Mouse (Mus musculus): ENCODE results near the gene Rap1gds1. TPM values are rescaled to one million over a fixed set of nuclear protein-coding genes. Genes with fewer than 3 reads are reported as not detected.

The Rap1gds1 gene
- polyA plus RNA-seq, 1 experiment from 2014 or later, result 87.9 TPM

DNA sequence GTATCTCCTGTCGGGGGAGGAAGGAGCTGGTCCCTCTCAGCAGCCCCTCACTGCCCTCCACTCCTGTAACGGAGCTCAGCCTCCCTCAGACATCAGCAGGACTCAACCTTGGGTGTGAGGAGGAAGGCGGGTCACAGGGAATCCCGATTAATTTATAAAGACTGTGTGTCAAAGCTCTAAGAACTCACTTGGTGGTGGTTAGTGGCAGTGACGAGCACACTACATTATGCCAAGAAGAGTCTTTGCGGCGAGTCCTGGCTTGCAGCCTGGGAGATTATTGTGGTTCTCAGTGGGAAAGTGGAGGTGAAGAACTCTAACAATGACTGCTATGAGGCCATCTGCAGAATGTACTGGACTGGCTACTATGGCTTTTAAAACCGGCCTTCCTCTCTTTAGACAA lies 148.8 kb downstream of the Rap1gds1 start:
- ATAC-seq (ENCODE audit: low FRiP score, low read depth), result no peak
- WGBS, result 71% methylated on average over 8 of the region's 8 CpGs
- no peaks in the 10 kb centered on the region for H3K4me1 ChIP-seq (replicated peaks)

GRCm38 (mm10) chr3:138918241-138918640 lies 156.8 kb downstream of the Rap1gds1 start:
- no peak overlapping the region for H3K9ac ChIP-seq
- H3K4me3 ChIP-seq, result no peak overlapping the region
- H3K36me3 ChIP-seq, result no peaks in the 10 kb centered on the region
- no peaks in the 10 kb centered on the region for H3K27me3 ChIP-seq
- 98% methylated on average over 4 of the region's 4 CpGs for WGBS
- no peaks in the 10 kb centered on the region for H3K9me3 ChIP-seq
- H3K4me2 ChIP-seq, result no peak overlapping the region
- ATAC-seq (ENCODE audit: low FRiP score, low read depth), result no peak
- H3K27ac ChIP-seq (replicated peaks), result no peak overlapping the region
- H3K4me1 ChIP-seq (replicated peaks), result no peaks in the 10 kb centered on the region

More for the DNA sequence above, 148.8 kb downstream of the Rap1gds1 start:
- no peak overlapping the region for H3K27ac ChIP-seq (replicated peaks)
- no peaks in the 10 kb centered on the region; the same call in 1 of the 2 replicates for H3K9me3 ChIP-seq
- H3K36me3 ChIP-seq, result peaks cover 22% of the 10 kb centered on the region
- no peak overlapping the region for H3K4me3 ChIP-seq
- H3K27me3 ChIP-seq, result no peaks in the 10 kb centered on the region
- H3K9ac ChIP-seq, result no peak overlapping the region
- H3K4me2 ChIP-seq, result no peak overlapping the region

- Histone ChIP-seq H3K4me1 (replicated peaks) (no peaks in the 10 kb centered on the region), H3K9me3 (no peaks in the 10 kb centered on the region), H3K27me3 (no peaks in the 10 kb centered on the region), H3K27ac (replicated peaks) (no peak overlapping the region), H3K36me3 (no peaks in the 10 kb centered on the region), H3K4me2 (no peak overlapping the region), H3K9ac (no peak overlapping the region), H3K4me3 (no peak overlapping the region)
- no peak for ATAC-seq (ENCODE audit: low FRiP score, low read depth)
- 83% methylated on average over 4 of the region's 4 CpGs for WGBS
These were observed 158.0 kb downstream of the Rap1gds1 start for GRCm38 (mm10) chr3:138917016-138917415.

DNA sequence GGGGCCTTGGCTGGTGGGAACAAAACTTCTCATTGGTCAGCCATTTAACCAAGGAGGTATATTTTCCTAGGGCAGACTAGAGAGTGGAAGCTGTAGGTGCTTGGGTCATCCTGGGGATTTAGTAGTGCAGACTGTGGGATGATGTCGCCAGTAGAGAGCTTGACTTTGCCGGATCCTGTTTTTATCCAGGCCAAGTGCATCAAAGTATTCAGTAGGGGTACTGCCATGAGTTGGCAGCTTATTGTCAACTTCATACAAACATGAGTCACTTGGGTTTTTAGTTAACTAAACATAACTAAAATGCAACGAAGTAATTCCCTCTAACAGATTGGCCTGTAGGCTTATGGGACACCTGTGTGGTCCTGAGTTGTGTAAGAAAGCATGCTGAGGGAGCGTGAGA lies 158.4 kb downstream of the Rap1gds1 start:
- 90% methylated on average over 4 of the region's 4 CpGs for WGBS
- H3K9ac ChIP-seq, result no peak overlapping the region
- no peak overlapping the region for H3K4me2 ChIP-seq
- no peaks in the 10 kb centered on the region for H3K4me1 ChIP-seq (replicated peaks)
- no peaks in the 10 kb centered on the region for H3K36me3 ChIP-seq
- no peak overlapping the region for H3K27ac ChIP-seq (replicated peaks)
- no peak for ATAC-seq (ENCODE audit: low FRiP score, low read depth)
- no peaks in the 10 kb centered on the region for H3K27me3 ChIP-seq
- no peak overlapping the region for H3K4me3 ChIP-seq
- H3K9me3 ChIP-seq, result no peaks in the 10 kb centered on the region

DNA sequence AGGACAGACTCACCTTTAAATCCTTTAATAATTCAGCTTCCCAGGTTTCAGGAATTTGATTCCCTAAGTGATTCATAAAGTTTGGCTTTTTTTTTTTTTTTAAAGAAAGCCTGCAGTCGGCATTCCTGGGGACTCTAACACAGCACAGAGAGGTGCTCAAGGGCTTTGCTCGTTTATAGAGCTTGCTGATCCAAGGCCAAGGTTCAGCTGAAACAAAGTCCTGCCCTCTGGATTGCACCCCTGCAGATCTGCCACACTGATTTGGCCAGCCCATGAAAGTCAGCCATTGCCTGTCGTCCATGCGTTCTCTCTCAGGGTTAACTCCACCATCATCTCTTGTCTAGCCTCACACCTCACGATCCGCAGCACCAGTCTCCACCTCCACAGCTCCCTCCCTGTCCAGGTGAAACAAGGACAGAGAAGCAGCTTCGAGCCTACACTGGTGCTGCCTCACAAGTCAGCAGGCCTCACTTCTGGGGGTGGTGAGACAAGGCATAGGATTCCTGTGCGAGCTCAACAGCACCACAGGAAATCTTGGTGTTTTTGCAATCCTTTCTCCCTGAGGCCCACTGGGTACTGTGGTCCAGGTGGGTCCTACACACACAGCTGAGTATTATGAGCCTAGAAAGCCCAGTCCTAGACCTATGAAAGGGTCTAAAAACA lies 160.2 kb downstream of the Rap1gds1 start:
- no peaks in the 10 kb centered on the region for H3K27me3 ChIP-seq
- no peak overlapping the region for H3K9ac ChIP-seq
- no peaks in the 10 kb centered on the region for H3K9me3 ChIP-seq
- H3K4me1 ChIP-seq (replicated peaks), result no peaks in the 10 kb centered on the region
- no peak overlapping the region for H3K4me3 ChIP-seq
- no peak overlapping the region for H3K27ac ChIP-seq (replicated peaks)
- ATAC-seq (ENCODE audit: low FRiP score, low read depth), result no peak
- 62% methylated on average over 8 of the region's 8 CpGs for WGBS
- no peaks in the 10 kb centered on the region for H3K36me3 ChIP-seq
- no peak overlapping the region for H3K4me2 ChIP-seq

DNA sequence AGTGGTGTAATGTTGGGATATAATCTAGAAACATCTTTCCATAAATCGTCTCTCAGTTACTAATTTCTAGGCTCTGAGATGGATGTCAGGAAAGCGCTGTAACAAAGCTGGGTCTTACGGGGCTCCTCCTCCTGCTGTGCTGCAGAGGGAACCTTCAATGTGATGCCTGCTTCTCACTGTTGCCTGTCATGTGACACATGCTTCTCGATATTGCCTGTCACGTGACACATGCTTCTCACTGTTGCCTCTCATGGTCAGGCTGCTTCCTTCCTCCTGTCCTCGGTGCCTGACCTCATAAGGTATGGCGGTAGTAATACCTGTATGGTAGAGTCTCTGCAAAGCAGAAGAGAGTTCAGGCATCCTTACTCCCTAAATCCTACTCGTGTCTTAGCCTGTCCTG lies 162.5 kb downstream of the Rap1gds1 start:
- Histone ChIP-seq H3K4me2 (no peak overlapping the region), H3K4me1 (replicated peaks) (no peaks in the 10 kb centered on the region), H3K4me3 (no peak overlapping the region), H3K27me3 (no peaks in the 10 kb centered on the region), H3K9me3 (no peaks in the 10 kb centered on the region), H3K9ac (no peak overlapping the region), H3K36me3 (no peaks in the 10 kb centered on the region), H3K27ac (replicated peaks) (no peak overlapping the region)
- ATAC-seq (ENCODE audit: low FRiP score, low read depth), result no peak
- WGBS, result 88% methylated on average over 8 of the region's 8 CpGs

DNA sequence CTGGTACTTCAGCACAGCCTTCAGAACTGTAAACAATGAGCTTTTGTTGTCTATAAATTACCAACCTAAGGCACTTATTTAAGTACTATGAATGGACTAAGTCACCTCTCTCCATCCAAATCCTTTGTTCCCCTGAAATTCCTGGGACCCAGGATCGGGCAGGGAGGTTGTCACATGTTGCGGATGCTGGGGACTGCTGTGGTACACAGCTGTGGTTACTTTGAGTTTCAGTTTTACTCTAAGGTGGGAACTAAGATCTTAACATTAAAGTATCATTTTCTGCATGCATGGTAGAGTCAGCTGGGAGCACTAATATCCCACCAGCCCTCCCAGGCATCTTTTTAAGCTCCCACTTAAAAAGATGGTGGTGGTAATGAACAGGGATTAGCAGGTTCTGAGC lies 165.7 kb downstream of the Rap1gds1 start:
- no peak overlapping the region for H3K4me3 ChIP-seq
- ATAC-seq (ENCODE audit: low FRiP score, low read depth), result no peak
- H3K27ac ChIP-seq (replicated peaks), result no peak overlapping the region
- no peak overlapping the region for H3K9ac ChIP-seq
- H3K36me3 ChIP-seq, result no peaks in the 10 kb centered on the region
- H3K4me2 ChIP-seq, result no peak overlapping the region
- WGBS, result 86% methylated on average over 2 of the region's 2 CpGs
- H3K4me1 ChIP-seq (replicated peaks), result peaks cover 4% of the 10 kb centered on the region; the same call in 1 of the 2 replicates
- H3K27me3 ChIP-seq, result no peaks in the 10 kb centered on the region
- no peaks in the 10 kb centered on the region for H3K9me3 ChIP-seq

GRCm38 (mm10) chr3:138906112-138906880 lies 168.7 kb downstream of the Rap1gds1 start:
- no peak overlapping the region for H3K4me3 ChIP-seq
- H3K4me2 ChIP-seq, result no peak overlapping the region
- WGBS, result 33% methylated on average over 17 of the region's 17 CpGs
- H3K36me3 ChIP-seq, result no peaks in the 10 kb centered on the region; the same call in 1 of the 2 replicates
- no peaks in the 10 kb centered on the region for H3K27me3 ChIP-seq
- no peaks in the 10 kb centered on the region for H3K9me3 ChIP-seq
- peaks cover 4% of the 10 kb centered on the region; the same call in 1 of the 2 replicates for H3K4me1 ChIP-seq (replicated peaks)
- peak overlapping the region; percentile 44; the same call in 1 of the 2 replicates for H3K27ac ChIP-seq (replicated peaks)
- H3K9ac ChIP-seq, result no peak overlapping the region
- ATAC-seq (ENCODE audit: low FRiP score, low read depth), result peak; percentile 64

DNA sequence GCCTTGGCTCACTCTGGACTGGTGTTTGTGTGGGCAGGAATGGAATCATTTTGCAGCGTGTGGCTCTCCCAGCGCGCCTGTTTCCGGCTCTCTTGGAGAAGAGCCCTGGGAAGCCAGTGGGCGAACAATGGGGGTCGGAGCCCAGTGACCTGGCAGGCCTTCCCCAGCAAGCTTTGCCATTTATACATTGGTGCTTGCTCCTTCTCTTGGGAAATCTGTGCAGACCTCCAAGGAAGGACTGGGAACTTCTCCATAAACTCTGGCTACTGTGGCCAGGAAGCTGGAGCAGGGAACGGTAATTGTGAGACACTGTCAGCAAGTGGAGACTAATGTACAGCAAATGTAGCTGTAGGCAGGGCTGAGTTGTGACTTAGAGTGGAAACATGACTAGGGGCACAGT lies 169.3 kb downstream of the Rap1gds1 start:
- H3K9ac ChIP-seq, result no peak overlapping the region
- H3K9me3 ChIP-seq, result no peaks in the 10 kb centered on the region
- no peak overlapping the region for H3K4me2 ChIP-seq
- peaks cover 4% of the 10 kb centered on the region; the same call in 1 of the 2 replicates for H3K4me1 ChIP-seq (replicated peaks)
- no peaks in the 10 kb centered on the region for H3K27me3 ChIP-seq
- H3K27ac ChIP-seq (replicated peaks), result peak overlapping the region; percentile 44; the same call in 1 of the 2 replicates
- H3K4me3 ChIP-seq, result no peak overlapping the region
- 0 out of 2 replicates have a peak, but pooled peaks have one; percentile 35 for ATAC-seq (ENCODE audit: low FRiP score, low read depth)
- H3K36me3 ChIP-seq, result no peaks in the 10 kb centered on the region; the same call in 1 of the 2 replicates
- 29% methylated on average over 7 of the region's 7 CpGs for WGBS

DNA sequence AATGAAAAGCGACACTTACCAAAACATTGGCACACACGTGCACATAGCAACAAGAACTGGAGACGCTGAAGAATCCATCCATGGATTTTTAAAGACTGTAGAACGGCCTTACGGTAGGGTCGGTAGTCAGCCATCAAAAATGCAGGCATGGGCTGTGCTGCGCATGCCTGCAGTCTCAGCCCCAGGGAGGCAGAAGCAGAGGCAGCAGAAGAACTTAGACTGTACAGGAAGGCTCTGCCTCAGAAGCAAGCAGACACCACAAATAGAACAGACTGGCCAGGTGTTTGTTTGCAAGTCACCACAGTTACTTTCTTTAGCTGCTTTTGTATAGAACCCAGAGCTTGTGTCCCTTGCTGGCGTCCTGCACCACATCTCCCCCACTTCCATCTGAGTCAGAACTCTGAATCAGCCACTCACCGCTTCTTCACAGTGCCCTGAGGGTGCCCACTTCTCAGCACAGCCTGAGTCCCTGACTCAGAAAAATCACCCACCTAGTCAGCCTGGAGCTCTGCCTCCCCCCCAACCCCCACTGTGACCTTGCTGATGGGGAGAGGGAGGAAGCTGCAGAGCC lies 174.3 kb downstream of the Rap1gds1 start:
- Histone ChIP-seq H3K27me3 (no peaks in the 10 kb centered on the region), H3K4me2 (no peak overlapping the region), H3K36me3 (peaks cover 25% of the 10 kb centered on the region), H3K9ac (no peak overlapping the region), H3K4me1 (replicated peaks) (no peaks in the 10 kb centered on the region), H3K9me3 (no peaks in the 10 kb centered on the region), H3K4me3 (no peak overlapping the region), H3K27ac (replicated peaks) (no peak overlapping the region)
- 90% methylated on average over 9 of the region's 9 CpGs for WGBS
- ATAC-seq (ENCODE audit: low FRiP score, low read depth), result no peak

- ATAC-seq (ENCODE audit: low FRiP score, low read depth), result no peak
- H3K9ac ChIP-seq, result no peak overlapping the region
- no peaks in the 10 kb centered on the region for H3K27me3 ChIP-seq
- H3K27ac ChIP-seq (replicated peaks), result no peak overlapping the region
- H3K4me3 ChIP-seq, result no peak overlapping the region
- peaks cover 6% of the 10 kb centered on the region for H3K4me1 ChIP-seq (replicated peaks)
- no peak overlapping the region for H3K4me2 ChIP-seq
- H3K36me3 ChIP-seq, result peaks cover 25% of the 10 kb centered on the region
- H3K9me3 ChIP-seq, result no peaks in the 10 kb centered on the region
- 97% methylated on average over 8 of the region's 8 CpGs for WGBS
These were observed 176.9 kb downstream of the Rap1gds1 start for GRCm38 (mm10) chr3:138898055-138898454.

- 91% methylated on average over 11 of the region's 11 CpGs for WGBS
- Histone ChIP-seq H3K4me2 (no peak overlapping the region), H3K4me1 (replicated peaks) (peaks cover 7% of the 10 kb centered on the region), H3K4me3 (no peak overlapping the region), H3K27me3 (no peaks in the 10 kb centered on the region), H3K9me3 (no peaks in the 10 kb centered on the region), H3K9ac (no peak overlapping the region), H3K36me3 (peaks cover 25% of the 10 kb centered on the region), H3K27ac (replicated peaks) (no peak overlapping the region)
- no peak for ATAC-seq (ENCODE audit: low FRiP score, low read depth)
These were observed 177.5 kb downstream of the Rap1gds1 start for GRCm38 (mm10) chr3:138897500-138897899.
